Mouse (Mus musculus) cerebellum, adult 2 months (tissue): ENCODE measurements around the gene Pramef12. TPM values are rescaled to one million over a fixed set of nuclear protein-coding genes. Genes with fewer than 3 reads are reported as not detected.

Experiments used
- DNase-seq, 2 experiments: peaks; one replicate each; pipeline ENCODE4 v3.0.0; 2021
- H3K27ac ChIP-seq: fragments of 200-500 bp; 2 replicates; pipeline ENCODE4 v1.5.1; 2012; ENCODE audit warnings: low read length, control low read depth, inconsistent platforms; ENCODE audit not compliant: insufficient read depth
- H3K27me3 ChIP-seq: fragments of 200-500 bp; 2 replicates; pipeline ENCODE4 v1.6.1; 2012; ENCODE audit warnings: inconsistent platforms, mild to moderate bottlenecking, low read length, moderate library complexity; ENCODE audit not compliant: control insufficient read depth, insufficient read depth
- H3K4me1 ChIP-seq: fragments of 200-500 bp; 2 replicates; pipeline ENCODE4 v1.6.1; 2011; ENCODE audit warnings: low read length; ENCODE audit not compliant: control insufficient read depth, insufficient read depth
- H3K4me3 ChIP-seq: fragments of 200-500 bp; replicated peaks from 2 replicates; pipeline ENCODE3; 2011; ENCODE audit warnings: mild to moderate bottlenecking, low read depth, low read length, control low read depth; ENCODE audit not compliant: insufficient read depth
- CTCF ChIP-seq: fragments of 200-500 bp; IDR thresholded peaks from 2 replicates; pipeline ENCODE4 v1.5.1; 2011; ENCODE audit warnings: low read depth, mild to moderate bottlenecking, control low read depth, low read length, moderate library complexity, borderline replicate concordance; ENCODE audit not compliant: insufficient read depth
- POLR2A ChIP-seq: fragments of 200-500 bp; IDR thresholded peaks from 2 replicates; pipeline ENCODE4 v1.6.1; 2011; ENCODE audit warnings: low read length, control low read depth, borderline replicate concordance; ENCODE audit not compliant: insufficient read depth
- WGBS: fragments of 180-500 bp; shearing (Covaris S2); methylation state at CpG from one replicate; pipeline ENCODE4 v1.1.7; 2018; 5-methylcytosine and 5-hydroxymethylcytosine counted together
- polyA plus RNA-seq: library from polyadenylated mRNA; depleted of rRNA; stranded (reverse); fragments of >200 nt; gene quantifications from 2 replicates; pipeline ENCODE4 v1.2.3, GENCODE M21; 2012; rRNA removed

The Pramef12 gene
- polyA plus RNA-seq: not detected in 2 replicates

GRCm38 (mm10) chr4:144408290-144408689, at the start of gene Pramef12:
Pramef12 (minus strand) TSS chr4:144408464.
- 84% methylated on average over 9 of the region's 9 CpGs for whole genome bisulfite sequencing

GRCm38 (mm10) chr4:144453217-144453616, 45.0 kb upstream of the Pramef12 start, which contains the start of gene Gm9944:
Gm9944 (minus strand) TSS chr4:144453317.
- WGBS: 50% methylated on average over 2 of the region's 2 CpGs

More at GRCm38 (mm10) chr4:144408290-144408689, at the start of gene Pramef12:
- TF ChIP-seq POLR2A (no peak), CTCF (no peak)
- no peak for DNase-seq
- Histone ChIP-seq H3K4me1 (no peaks in the 10 kb centered on the region), H3K27me3 (no peaks in the 10 kb centered on the region), H3K27ac (no peak within 1 kb of the TSS), H3K4me3 (no peak within 1 kb of the TSS)

GRCm38 (mm10) chr4:144448546-144448945, 40.3 kb upstream of the Pramef12 start:
- H3K27me3 ChIP-seq: no peaks in the 10 kb centered on the region
- no peak for DNase-seq
- TF ChIP-seq CTCF (no peak), POLR2A (no peak)
- 84% methylated on average over 2 of the region's 2 CpGs for WGBS
- no peak overlapping the region for H3K4me3 ChIP-seq
- H3K4me1 ChIP-seq: no peaks in the 10 kb centered on the region
- no peak overlapping the region for H3K27ac ChIP-seq

More at GRCm38 (mm10) chr4:144453217-144453616, 45.0 kb upstream of the Pramef12 start, which contains the start of gene Gm9944:
- no peak for DNase-seq
- no peak within 1 kb of the TSS for H3K27ac ChIP-seq
- no peaks in the 10 kb centered on the region for H3K27me3 ChIP-seq
- TF ChIP-seq CTCF (no peak), POLR2A (no peak)
- H3K4me1 ChIP-seq: no peaks in the 10 kb centered on the region
- H3K4me3 ChIP-seq: no peak within 1 kb of the TSS

- Histone ChIP-seq H3K27me3 (no peaks in the 10 kb centered on the region), H3K27ac (no peak overlapping the region), H3K4me3 (no peak overlapping the region), H3K4me1 (no peaks in the 10 kb centered on the region)
- TF ChIP-seq CTCF (no peak), POLR2A (no peak)
- 76% methylated on average over 1 of the region's 1 CpGs for WGBS
- DNase-seq: no peak
Measured at GRCm38 (mm10) chr4:144441582-144441981, 33.3 kb upstream of the Pramef12 start.

GRCm38 (mm10) chr4:144441095-144441494, 32.8 kb upstream of the Pramef12 start:
- TF ChIP-seq CTCF: no peak
- TF ChIP-seq POLR2A: no peak
- H3K27ac ChIP-seq: no peak overlapping the region
- H3K4me1 ChIP-seq: no peaks in the 10 kb centered on the region
- 85% methylated on average over 4 of the region's 4 CpGs for WGBS
- no peak overlapping the region for H3K4me3 ChIP-seq
- DNase-seq: no peak
- no peaks in the 10 kb centered on the region for H3K27me3 ChIP-seq

- no peak within 1 kb of the TSS for H3K4me3 ChIP-seq
- no peak within 1 kb of the TSS for H3K27ac ChIP-seq
- no peaks in the 10 kb centered on the region for H3K4me1 ChIP-seq
- no peak for DNase-seq
- no peaks in the 10 kb centered on the region for H3K27me3 ChIP-seq
- TF ChIP-seq POLR2A (no peak), CTCF (no peak)
Measured at GRCm38 (mm10) chr4:144438672-144439071, 30.4 kb upstream of the Pramef12 start, which contains the start of gene 1700012P22Rik. 1700012P22Rik (minus strand) TSS chr4:144438772.

GRCm38 (mm10) chr4:144433216-144433615, 25.0 kb upstream of the Pramef12 start:
- Histone ChIP-seq H3K27ac (no peak overlapping the region), H3K27me3 (no peaks in the 10 kb centered on the region), H3K4me3 (no peak overlapping the region), H3K4me1 (no peaks in the 10 kb centered on the region)
- WGBS: 82% methylated on average over 5 of the region's 5 CpGs
- DNase-seq: no peak
- no peak for TF ChIP-seq CTCF
- TF ChIP-seq POLR2A: no peak

GRCm38 (mm10) chr4:144430723-144431122, 22.5 kb upstream of the Pramef12 start:
- H3K4me1 ChIP-seq: no peaks in the 10 kb centered on the region
- WGBS: 86% methylated on average over 2 of the region's 2 CpGs
- no peak for DNase-seq
- H3K27me3 ChIP-seq: no peaks in the 10 kb centered on the region
- TF ChIP-seq CTCF: no peak
- no peak for TF ChIP-seq POLR2A
- H3K4me3 ChIP-seq: no peak overlapping the region
- H3K27ac ChIP-seq: no peak overlapping the region
